Mouse (Mus musculus) layer of hippocampus, postnatal 36 days (tissue): ENCODE data around the gene Gpr137. TPM values are rescaled to one million over a fixed set of nuclear protein-coding genes. Genes with fewer than 3 reads are reported as not detected.
"Not testable (repeated sequence)": the region's sequence is repeated elsewhere in the genome, so short reads cannot be mapped to it uniquely, and the experiment has no call there.

Experiments used
- DNase-seq, 2 experiments: peaks; one replicate each; pipeline ENCODE4 v3.0.0; 2022
- microRNA-seq, 2 experiments: library from miRNA; unstranded; fragments of <30 nt; microRNA quantifications; one replicate each; pipeline ENCODE4 v1.2.0; 2021
- total RNA-seq, 2 experiments: library from RNA; stranded (reverse); gene quantifications; 2 replicates each; pipeline ENCODE4 v1.2.3; 2021

Gene Gpr137
- total RNA-seq, 2 experiments from 2014 or later: 96.0 to 104 TPM

DNA sequence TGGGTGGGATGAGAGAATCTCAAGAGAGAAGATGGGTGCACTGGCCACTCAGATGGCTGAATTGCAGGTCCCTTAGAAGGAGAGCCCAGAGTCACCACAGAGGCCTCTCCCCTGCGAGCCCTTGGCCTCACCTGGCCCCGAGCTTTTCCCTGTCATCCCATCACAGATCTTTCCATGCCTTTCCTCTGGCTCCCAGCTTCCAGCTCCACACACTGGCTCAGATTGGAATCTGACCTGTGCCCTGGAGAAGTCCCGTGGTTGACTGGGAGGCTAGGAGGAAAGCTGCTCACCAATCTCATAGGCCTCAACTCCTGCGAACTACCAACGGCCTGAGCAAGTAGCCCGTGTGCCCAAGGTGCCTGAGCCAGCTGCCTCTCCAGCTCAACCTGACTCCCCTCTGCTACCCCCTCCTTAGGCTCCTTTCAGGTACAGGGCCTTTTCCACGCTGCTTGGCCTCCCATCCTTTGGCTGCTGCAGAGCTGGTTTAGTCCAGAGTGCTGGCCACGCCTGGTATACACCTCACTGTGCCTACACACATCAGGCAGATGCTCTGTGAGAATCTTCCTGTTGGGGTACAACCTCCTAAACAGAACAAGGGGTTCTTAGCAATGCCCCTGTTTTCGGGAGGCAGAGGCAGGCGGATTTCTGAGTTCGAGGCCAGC is 36.7 kb downstream of the Gpr137 start:
- DNase-seq: no peak

- DNase-seq: no peak
Measured at GRCm38 (mm10) chr19:6904846-6905245, 37.4 kb downstream of the Gpr137 start.

DNA sequence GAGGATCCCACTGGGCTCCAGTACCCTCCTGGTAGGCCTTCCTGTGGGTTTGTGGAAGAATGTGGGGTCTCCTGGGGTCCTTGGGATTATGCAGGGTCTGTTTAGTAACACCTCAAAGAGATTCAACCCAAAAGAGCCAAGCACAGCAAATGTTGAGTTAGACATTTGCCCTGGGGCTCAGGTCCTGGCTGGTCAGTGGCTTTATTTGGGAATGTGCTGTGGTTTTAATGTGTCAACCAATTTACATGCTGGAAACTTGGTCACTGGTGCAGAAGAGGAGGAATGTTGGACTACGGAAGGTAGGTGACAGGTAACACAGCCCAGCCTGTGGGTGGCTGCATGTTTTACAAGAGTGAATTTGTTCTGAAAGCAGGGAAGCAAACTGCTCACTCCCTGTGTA is 39.2 kb downstream of the Gpr137 start:
- DNase-seq: no peak

GRCm38 (mm10) chr19:6899641-6900040 is 42.6 kb downstream of the Gpr137 start:
- DNase-seq: no peak

- not testable (repeated sequence) for DNase-seq
Measured at GRCm38 (mm10) chr19:6895608-6896305, 46.5 kb downstream of the Gpr137 start.

- no peak for DNase-seq
Measured at GRCm38 (mm10) chr19:6893731-6894451, 48.4 kb downstream of the Gpr137 start.

DNA sequence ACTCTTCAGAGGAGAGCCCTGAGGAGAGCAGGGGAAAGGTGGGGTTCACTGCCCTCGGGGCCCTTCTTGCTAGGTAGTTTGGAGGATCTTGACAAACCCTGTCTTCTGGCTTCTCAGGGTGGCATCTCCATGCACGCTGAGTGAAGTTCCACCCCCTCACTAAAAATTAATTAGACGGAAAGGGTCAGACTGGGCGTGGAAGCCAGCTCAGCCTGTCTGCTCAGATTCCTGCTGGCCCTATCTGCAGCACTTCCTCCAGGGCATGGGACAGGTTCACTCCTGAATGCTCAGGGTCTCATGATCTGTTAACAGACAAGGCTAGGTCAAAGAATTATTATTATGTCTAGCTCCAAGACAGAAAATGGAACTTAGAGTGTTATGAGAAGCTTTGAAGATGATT is 49.8 kb downstream of the Gpr137 start:
- DNase-seq: no peak

Small RNA genes lying within 50 kb of the gene (microRNA-seq; reads per million reads assigned to microRNA genes)
- 5.1 to 7.5 reads per million in 2 experiments for gene Mir6990

Other genes with a start within 250 kb of the Gpr137 start
- 10 to 100 TPM; 34.6 to 36.0 TPM for gene Rps6ka4, start 101.8 kb downstream of the Gpr137 start, total RNA-seq
- gene Ccdc88b, start 84.3 kb downstream of the Gpr137 start, total RNA-seq: 1 to 10 TPM; 10.0 TPM
- 10 to 100 TPM; 46.5 to 48.1 TPM for gene Trmt112, start 32.8 kb downstream of the Gpr137 start, total RNA-seq
- gene Prdx5, start 32.4 kb downstream of the Gpr137 start, total RNA-seq: 100 to 1,000 TPM; 368 to 411 TPM
- 10 to 100 TPM; 57.0 to 59.8 TPM for gene Esrra, start 20.7 kb downstream of the Gpr137 start, total RNA-seq
- 10 to 100 TPM; 12.2 to 13.7 TPM for gene Catsperz, start 17.1 kb downstream of the Gpr137 start, total RNA-seq
- 10 to 100 TPM; 19.8 to 21.7 TPM for gene Kcnk4, start 8.0 kb downstream of the Gpr137 start, total RNA-seq
- 10 to 100 TPM; 36.4 to 40.3 TPM for gene Bad, start 619 bp downstream of the Gpr137 start, total RNA-seq
- gene Ppp1r14b, start 32.5 kb upstream of the Gpr137 start, total RNA-seq: 10 to 100 TPM; 63.1 to 69.8 TPM
- gene Plcb3, start 34.0 kb upstream of the Gpr137 start, total RNA-seq: 10 to 100 TPM; 13.8 to 14.2 TPM
- 100 to 1,000 TPM in 1 of 2 experiments, 10 to 100 TPM in 1; 86.0 to 101 TPM for gene Fkbp2, start 38.0 kb upstream of the Gpr137 start, total RNA-seq
- 10 to 100 TPM; 81.5 to 82.6 TPM for gene Vegfb, start 45.2 kb upstream of the Gpr137 start, total RNA-seq
- 10 to 100 TPM; 21.9 to 22.9 TPM for gene Dnajc4, start 50.1 kb upstream of the Gpr137 start, total RNA-seq
- gene Nudt22, start 53.6 kb upstream of the Gpr137 start, total RNA-seq: 10 to 100 TPM; 13.8 to 14.3 TPM
- gene Trpt1, start 53.7 kb upstream of the Gpr137 start, total RNA-seq: 10 to 100 TPM; 13.1 to 17.8 TPM
- 1 to 10 TPM; 3.9 to 5.0 TPM for gene Fermt3, start 77.0 kb upstream of the Gpr137 start, total RNA-seq
- gene Stip1, start 97.5 kb upstream of the Gpr137 start, total RNA-seq: 100 to 1,000 TPM; 216 to 229 TPM
- gene Macrod1, start 114.3 kb upstream of the Gpr137 start, total RNA-seq: 10 to 100 TPM; 20.4 to 22.2 TPM
- gene Flrt1, start 163.2 kb upstream of the Gpr137 start, total RNA-seq: 10 to 100 TPM; 18.4 to 18.6 TPM